Mouse (Mus musculus) hematopoietic stem cell, adult 5-6 weeks (primary cell): ENCODE results near the gene Hnrnpu. TPM values are rescaled to one million over a fixed set of nuclear protein-coding genes. Genes with fewer than 3 reads are reported as not detected.
"Not testable (repeated sequence)": the region's sequence is repeated elsewhere in the genome, so short reads cannot be mapped to it uniquely, and the experiment has no call there.

Experiments
- ATAC-seq, 2 experiments: fragments of 125-278 bp in 1 of 2; replicated peaks in 1 of 2; 2 replicates each; pipeline ENCODE4 v1.8.0; 2016 to 2017; ENCODE audit warnings: inconsistent platforms in 2 of 2, mild to moderate bottlenecking in 2 of 2, moderate number of reproducible peaks in 2 of 2, low read depth in 1 of 2, moderate TSS enrichment in 1 of 2; ENCODE audit not compliant: low FRiP score in 2 of 2, poor library complexity in 2 of 2, severe bottlenecking in 2 of 2, insufficient read depth in 1 of 2, low TSS enrichment in 1 of 2
- total RNA-seq: library from RNA; stranded (forward); fragments of 172-1452, 232-1000 nt; gene quantifications from 2 replicates; pipeline ENCODE4 v1.2.3, GENCODE M21; 2017

Gene Hnrnpu
- total RNA-seq, 1 experiment from 2014 or later = 606 TPM

DNA sequence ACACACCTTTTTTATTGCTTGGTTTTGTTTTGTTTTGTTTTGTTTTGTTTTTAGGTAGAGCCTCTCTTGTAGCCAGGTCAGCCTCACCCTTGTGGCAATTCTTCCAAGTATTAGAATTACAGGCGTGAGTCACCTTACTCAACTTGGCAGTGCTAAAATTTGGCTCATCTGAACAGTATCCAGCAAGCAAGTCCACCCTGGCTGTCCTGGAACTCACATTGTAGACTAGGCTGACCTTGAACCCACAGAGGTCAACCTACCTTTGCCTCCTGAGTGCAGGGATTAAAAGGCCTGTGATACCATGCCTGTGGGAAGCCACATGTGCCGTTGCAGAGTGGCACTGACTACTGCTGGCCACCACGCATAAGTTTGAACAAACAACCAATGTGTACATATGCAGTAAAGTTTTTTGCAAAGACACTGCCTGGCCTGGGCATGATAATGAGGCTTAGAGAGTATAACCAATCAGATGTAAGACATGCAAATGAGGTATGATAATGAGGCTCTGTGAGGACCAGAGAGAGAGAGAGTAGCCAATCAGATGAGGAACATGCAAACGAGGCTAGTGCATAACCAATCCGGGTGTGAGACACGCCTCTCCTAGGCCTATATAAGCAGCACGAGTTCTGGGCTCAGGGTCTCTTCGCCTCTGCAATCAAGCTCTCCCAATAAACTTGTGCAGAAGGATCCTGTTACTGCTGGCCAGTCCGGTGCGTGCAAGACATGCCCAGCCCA lies 6.6 kb upstream of the Hnrnpu start:
- ATAC-seq = not testable (repeated sequence)

DNA sequence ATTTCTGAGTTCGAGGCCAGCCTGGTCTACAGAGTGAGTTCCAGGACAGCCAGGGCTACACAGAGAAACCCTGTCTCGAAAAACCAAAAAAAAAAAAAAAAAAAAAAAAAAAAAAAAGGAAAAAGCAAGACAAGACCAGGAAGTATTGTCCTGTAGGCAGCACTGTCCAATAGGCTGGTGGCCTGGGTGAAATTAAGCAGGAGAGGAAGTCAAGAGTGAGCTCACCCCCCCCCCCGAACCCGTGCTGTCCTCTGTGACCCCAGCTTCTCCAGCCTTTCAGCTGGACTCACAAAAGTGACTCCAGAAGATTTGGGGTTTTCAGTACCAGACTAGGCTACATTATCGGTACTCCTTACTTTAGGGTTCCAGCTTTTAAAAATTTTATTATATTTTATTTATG lies 5.0 kb upstream of the Hnrnpu start:
- no peak for ATAC-seq

DNA sequence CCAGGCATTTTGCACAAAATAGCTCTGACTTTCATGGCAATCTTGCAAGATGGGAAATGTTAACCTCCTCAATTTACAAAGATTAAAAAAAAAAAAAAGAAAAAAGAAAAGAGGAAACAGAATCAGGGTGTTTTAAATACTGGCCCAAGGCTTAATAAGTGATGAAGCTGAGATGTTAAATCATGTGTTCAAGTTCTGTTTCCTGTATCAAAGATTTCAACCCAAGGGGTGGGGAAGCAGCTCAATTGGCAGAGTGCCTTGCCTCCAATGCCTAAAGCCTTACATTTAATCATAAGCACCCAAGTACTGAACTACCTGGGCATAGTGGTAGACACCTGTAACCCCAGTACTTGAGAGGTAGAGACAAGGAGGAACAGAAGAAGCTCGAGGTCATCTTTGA lies 4.5 kb upstream of the Hnrnpu start:
- ATAC-seq = peak in 1 of 2 experiments; percentile 24; a peak in 1 of 4 replicates

DNA sequence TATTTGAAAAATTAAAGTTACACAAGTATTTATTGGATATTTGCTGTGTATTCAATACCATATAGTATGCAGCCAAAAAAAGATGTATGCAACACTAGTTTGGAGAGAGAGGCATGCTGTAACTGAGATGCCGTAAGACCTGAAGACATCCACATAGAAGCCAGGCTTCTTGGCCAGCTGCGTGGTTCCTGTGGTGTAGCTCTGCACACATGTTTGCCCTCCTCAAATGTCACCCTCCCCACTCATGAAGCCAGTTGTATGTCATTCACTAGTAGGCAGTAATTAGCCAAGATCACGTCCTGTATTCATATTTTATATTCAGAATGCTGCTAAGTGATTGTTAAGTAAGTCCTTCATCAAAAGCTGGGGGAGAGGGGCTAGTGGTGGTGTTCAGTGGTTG lies 3.8 kb upstream of the Hnrnpu start:
- no peak for ATAC-seq

GRCm38 (mm10) chr1:178340213-178340612 lies 2.6 kb upstream of the Hnrnpu start:
- ATAC-seq = no peak

GRCm38 (mm10) chr1:178338318-178338641 lies 683 bp upstream of the Hnrnpu start:
- ATAC-seq = no peak

GRCm38 (mm10) chr1:178336777-178337481 lies 668 bp downstream of the Hnrnpu start:
- peak in 1 of 2 experiments; percentile 26; a peak in 2 of 4 replicates for ATAC-seq

DNA sequence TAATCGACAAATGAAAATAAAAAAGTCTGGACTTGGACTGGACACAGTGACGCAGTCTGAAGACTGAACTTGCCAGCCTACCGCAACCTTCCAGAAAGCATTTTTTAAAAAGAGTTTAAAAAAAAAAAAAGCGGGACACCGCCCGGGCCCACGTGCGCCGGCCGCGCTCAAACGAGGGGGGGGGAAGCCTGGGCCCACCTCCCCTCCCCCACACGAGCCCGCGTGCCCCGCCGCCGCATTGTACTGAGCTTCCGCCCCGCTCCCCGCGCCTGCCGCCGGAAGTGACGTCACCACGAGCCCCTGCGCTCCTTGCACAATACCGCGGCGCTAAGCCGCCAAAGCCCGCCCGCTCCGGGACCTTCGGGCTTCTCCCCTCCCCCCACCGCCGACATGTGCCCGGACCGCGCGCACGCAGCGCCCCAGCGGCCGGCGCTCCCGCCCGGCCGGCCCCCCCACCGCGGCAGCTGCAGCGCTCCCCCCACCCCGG lies 1.3 kb downstream of the Hnrnpu start:
- peak; percentile 61 to 67 for ATAC-seq

- ATAC-seq = no peak
These were observed 1.7 kb downstream of the Hnrnpu start for GRCm38 (mm10) chr1:178335860-178336261.

DNA sequence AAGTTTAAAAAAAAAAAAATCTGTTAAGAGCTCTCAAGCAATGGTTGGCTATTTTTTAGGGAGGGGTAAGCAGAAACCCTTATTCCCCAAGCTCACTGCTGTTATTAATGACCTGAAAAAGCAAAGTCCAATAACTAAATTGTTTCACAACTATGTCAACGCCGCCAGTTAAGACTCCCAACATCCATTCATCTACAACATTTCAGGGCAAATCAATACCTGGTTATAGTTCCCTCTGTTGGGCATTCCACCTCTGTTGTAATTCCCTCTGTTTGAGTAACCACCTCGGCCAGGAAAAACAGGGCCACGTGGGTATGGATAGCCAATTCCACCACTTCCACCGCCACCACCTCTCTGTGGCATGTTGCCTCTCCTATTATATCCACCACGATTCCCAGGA lies 7.7 kb downstream of the Hnrnpu start:
- no peak for ATAC-seq

GRCm38 (mm10) chr1:178329017-178329416 lies 8.6 kb downstream of the Hnrnpu start:
- no peak for ATAC-seq

- no peak for ATAC-seq
These were observed 10.6 kb downstream of the Hnrnpu start for GRCm38 (mm10) chr1:178326950-178327349.

GRCm38 (mm10) chr1:178326357-178326756 lies 11.2 kb downstream of the Hnrnpu start:
- ATAC-seq = no peak

- ATAC-seq = no peak
These were observed 13.0 kb downstream of the Hnrnpu start for GRCm38 (mm10) chr1:178324568-178324967.

GRCm38 (mm10) chr1:178323235-178323634 lies 14.4 kb downstream of the Hnrnpu start:
- ATAC-seq = no peak

DNA sequence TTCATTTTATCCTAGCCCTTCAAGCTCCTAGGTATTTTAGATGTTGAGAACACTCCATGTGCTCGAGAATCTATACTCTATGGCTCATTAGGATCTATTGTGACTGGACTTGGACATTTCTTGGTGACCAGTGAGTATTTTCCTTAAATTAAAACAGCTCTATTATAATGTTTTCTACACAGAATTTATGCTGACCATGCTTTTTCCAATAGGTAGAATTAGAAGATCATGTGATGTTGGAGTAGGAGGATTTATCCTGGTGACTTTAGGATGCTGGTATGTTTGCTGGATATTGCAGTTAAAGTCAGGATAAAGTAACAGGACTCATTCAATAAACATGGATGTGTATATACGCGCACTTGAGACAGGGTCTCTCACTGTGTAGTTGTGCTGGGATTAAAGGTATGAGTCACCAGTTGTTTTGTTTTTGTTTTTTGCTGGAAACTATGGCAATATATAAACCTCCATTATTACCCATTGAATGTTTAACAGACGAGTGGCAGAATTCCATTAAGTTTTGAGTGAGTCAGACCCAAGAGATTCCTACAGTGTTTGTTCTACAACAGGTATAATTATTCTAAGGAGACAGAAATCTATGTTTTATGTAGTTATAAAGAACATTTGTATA lies 15.8 kb downstream of the Hnrnpu start:
- no peak for ATAC-seq

DNA sequence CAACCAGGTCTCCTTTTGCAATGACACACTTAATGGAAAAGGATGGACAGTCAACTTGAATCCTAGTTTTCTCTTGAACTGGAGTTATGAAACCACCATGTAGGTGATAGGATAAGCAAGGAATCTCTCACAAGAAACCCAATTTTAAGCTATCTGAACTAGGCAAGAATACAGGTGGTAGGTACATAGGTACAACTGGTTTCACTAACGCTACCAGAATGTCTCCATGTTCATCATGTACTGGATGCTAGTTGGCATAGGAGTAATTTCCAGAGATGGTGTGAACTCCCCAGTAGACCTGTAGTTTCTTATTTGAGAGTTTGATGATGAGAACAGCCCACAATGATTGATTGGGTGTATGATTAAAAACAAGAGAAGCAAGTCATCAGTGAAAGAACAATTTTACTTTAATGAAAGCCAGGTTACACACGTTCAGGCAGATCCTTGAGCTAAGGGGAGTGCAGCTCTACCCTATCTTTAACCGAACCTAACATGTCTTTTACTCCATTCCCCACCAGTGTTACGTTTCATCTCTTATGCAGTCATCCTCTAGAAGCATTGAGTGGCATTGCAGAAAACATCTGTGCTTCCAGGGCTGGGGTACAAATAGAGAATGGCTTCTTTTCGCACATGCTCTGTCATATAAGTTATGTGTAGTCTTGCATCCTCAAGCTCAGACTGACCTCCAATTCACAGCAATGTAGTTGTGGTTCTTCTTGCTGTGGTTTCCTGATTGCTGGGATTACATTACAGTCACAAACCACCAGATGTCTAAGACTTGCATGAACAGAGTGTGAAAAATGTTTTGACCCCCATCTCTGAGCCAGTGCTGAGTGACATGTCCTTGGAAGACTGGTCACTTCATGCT lies 16.6 kb downstream of the Hnrnpu start:
- ATAC-seq = 0 out of 4 replicates have a peak, but pooled peaks of 1 of the 2 experiments have one; percentile 7
